Mouse (Mus musculus): Measurements from ENCODE around the gene Rbm15.

Gene Rbm15

DNA sequence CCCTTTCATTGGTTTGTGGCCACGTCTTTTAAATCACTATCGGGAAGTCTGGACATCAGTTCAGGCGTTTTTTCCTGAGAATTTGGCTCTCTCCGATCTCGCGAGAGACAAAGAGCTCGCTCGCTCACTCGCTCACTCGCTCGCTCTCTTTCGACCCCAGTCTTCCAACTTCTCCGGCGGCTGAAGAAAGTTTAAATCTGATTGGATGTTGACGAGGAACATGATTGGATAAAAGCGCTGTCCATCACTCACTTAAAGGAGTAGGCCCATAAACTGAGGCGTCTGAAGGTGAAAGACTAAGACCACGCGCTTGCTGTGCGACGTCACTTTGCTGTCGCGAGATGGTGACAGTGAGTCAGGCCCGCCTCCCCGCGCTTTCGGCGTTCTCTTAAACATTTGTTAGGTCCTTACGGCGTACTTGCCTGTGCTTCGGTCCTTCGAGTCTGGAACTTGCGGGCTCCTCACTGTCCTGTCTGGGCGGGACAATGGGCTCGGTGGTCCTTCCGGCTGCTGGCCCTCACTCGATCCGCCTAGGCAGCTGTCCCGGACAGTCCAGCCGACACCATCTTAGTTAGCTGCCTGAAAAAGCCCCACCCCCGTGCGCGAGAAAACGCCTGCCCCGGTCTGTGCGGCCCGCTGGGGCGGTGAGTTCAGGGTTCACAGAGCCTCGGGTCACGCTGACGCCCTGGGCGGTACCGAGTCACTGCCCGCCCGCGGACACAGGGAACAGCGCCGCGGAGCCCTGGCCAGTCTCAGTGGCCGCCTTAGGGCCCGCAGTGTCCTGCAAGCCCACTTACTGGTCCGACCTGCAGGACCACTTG is at the start of gene Rbm15:
Gene Rbm15 (minus strand): TSS at position 293 of the 821 bp plus-strand sequence.
- DNase-seq (ENCODE audit: low spot score in 2 of 2), result peak; percentile 96 to 98

- DNase-seq (ENCODE audit: low spot score in 2 of 2), result peak; percentile 27 to 51
Observed at GRCm38 (mm10) chr3:107379422-107379821, 45.9 kb upstream of the Rbm15 start.

DNA sequence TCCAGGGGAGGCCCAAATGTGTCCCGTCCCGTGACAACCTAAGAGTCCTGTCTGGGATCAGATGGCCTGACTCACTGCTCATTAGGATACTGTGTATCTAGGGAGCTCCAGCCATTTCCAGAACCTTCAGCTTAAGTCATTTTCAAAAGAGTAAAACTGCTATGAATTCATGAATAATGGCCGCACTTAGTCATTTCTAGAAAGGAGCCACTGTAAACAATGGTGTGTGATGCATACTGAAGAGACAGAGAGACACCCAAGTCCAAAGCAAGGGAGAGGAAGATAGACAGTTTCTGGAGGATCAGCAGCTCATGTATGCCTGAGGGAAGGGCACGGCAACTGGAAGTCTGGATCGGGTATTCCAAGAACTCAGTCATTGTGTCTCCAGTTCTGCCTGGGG is 45.2 kb upstream of the Rbm15 start:
- DNase-seq (ENCODE audit: low spot score in 2 of 2), result no peak

DNA sequence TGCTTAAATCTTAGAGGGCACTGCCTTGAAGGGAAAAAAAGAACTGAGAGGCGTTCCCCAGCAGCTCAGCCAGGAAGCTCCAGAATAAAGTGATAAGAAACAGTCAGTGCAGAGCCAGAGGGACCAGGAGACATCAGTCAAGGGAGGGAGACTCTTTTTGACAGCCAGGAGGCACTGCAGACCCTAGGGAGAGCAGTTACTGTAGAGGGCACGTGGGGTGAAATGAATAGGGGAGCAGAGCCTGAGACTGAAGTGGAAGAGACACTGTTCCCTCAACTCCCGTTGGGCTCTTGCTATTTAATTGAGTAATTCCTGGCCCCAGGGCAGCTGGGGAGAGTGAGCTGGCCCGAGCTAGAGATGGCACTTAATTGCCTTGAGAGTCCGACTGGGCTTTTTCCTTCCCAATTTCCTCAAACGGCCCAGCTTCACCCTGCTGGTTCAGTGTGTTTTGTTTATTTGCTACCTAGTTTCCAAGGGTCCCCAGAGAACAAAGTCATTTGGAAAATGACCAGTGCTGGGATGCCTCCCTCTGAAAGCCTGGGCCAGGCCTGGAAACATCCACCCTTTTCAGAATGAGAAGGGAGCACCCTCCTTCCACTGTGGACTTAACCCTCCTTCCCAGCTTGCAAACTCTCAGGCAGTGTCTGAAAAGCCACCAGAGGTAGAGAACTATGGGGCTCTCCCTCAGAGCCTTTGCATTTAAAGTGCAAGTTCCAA is 41.6 kb upstream of the Rbm15 start:
- no peak for DNase-seq (ENCODE audit: low spot score in 2 of 2)

DNA sequence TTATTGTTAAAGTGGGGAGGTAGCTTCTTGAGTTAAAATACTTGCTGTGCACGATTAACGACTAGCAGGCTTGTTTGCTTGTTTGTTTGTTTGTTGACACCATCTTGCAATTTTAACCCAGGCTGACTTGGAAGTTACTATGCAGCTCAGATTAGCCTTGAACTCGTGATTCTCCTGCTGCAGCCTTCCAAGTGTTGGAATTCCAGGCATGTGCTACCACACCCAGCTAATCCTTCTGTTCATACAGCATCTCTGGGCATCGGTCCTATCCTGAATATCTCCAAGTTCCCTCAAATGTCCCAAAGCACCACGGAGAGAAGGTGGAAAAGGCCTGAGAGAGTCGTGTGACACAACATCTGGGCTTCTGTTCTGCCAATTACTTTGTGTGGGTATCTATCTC is 35.7 kb upstream of the Rbm15 start:
- DNase-seq (ENCODE audit: low spot score in 2 of 2), result no peak

DNA sequence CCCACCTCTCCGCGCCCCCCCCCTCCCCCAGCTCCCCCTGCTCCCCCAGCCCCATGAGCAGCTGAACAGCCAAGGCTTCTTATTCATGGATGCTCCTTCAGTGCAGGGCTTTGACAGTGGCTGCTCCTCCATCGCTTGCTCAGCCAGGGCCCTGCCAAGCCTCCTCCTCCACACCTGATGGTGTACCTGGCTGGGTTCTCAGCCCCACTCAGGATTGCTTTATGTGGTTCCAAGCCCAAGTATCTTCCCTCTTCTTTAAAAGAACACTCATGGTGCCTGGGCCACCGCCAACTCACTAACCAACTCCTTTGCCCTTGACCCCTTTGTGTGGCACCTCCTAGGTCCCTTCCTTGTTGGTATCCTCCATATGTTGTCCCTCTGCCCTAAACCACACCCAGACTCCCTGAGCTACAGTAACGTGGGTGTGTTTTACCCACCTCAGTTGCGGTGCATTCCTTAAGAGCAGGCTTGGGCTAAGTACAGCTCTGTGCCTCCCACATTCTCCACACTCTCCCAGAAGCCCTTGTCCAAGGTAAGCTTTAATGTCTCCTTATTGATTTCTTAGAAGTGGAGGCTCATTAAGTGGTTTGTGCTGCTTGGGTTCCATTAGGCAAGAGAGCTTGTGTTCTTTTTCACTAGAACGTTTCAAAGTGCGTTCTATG is 34.6 kb upstream of the Rbm15 start:
- no peak for DNase-seq (ENCODE audit: low spot score in 2 of 2)

GRCm38 (mm10) chr3:107365341-107365740 is 31.9 kb upstream of the Rbm15 start:
- no peak for DNase-seq (ENCODE audit: low spot score in 2 of 2)

GRCm38 (mm10) chr3:107363391-107363790 is 29.9 kb upstream of the Rbm15 start:
- DNase-seq (ENCODE audit: low spot score in 2 of 2), result no peak

GRCm38 (mm10) chr3:107360341-107360740 is 26.9 kb upstream of the Rbm15 start:
- no peak for DNase-seq (ENCODE audit: low spot score in 2 of 2)

- no peak for DNase-seq (ENCODE audit: low spot score in 2 of 2)
Observed at GRCm38 (mm10) chr3:107357700-107358234, 24.3 kb upstream of the Rbm15 start.

GRCm38 (mm10) chr3:107356964-107357441 is 23.5 kb upstream of the Rbm15 start:
- DNase-seq (ENCODE audit: low spot score in 2 of 2), result peak; percentile 73 to 80

- no peak for DNase-seq (ENCODE audit: low spot score in 2 of 2)
Observed at GRCm38 (mm10) chr3:107355618-107356260, 22.3 kb upstream of the Rbm15 start.

DNA sequence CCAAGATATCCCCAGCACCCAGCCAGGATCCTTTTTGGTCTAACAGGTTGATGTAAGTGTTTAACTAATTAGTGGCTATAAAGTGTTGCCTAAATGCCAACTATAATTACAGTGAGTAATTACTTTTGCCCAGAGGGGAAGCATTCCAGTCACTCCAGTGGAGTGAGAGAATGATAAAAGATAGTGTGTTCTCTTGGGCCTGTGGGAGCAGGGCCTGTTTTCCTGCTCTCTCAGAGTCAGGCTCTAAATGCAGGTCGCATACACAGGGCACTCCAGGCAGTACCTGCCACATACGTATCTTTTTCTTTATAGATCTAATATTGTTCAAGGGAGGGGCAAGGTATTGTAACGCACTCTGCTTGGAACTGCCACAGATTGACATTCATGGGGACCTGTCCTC is 18.2 kb upstream of the Rbm15 start:
- no peak for DNase-seq (ENCODE audit: low spot score in 2 of 2)

GRCm38 (mm10) chr3:107349006-107349405 is 15.5 kb upstream of the Rbm15 start:
- DNase-seq (ENCODE audit: low spot score in 2 of 2), result no peak

GRCm38 (mm10) chr3:107345033-107345725 is 11.7 kb upstream of the Rbm15 start:
- no peak for DNase-seq (ENCODE audit: low spot score in 2 of 2)

DNA sequence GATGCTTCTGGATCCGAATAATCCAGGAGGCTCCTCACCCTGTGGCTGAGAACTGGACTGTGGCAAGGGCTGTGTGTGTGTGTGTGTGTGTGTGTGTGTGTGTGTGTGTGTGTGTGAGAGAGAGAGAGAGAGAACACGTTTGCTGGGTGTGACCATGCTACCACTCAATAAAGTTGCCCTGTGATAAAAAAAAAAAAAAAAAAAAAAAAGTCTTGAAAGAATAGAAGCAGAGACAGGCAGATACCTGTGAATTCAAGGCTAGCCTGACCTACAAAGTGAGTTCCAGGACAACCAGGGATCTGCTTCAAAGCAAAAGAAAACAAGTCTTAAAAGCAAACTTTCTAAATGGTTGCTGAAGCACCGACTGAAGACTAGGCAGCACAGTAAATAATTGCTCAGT is 10.5 kb upstream of the Rbm15 start:
- no peak for DNase-seq (ENCODE audit: low spot score in 2 of 2)

GRCm38 (mm10) chr3:107334202-107334934 is 895 bp upstream of the Rbm15 start:
- no peak for DNase-seq (ENCODE audit: low spot score in 2 of 2)

- DNase-seq (ENCODE audit: low spot score in 2 of 2), result peak; percentile 95 to 99
Observed at GRCm38 (mm10) chr3:107332960-107333380, 503 bp downstream of the Rbm15 start.

- peak in 1 of 2 experiments; percentile 53 for DNase-seq (ENCODE audit: low spot score in 2 of 2)
Observed at GRCm38 (mm10) chr3:107332127-107332959, 1.1 kb downstream of the Rbm15 start.
